Mouse (Mus musculus) brain, embryonic 14.5 days (tissue): ENCODE measurements around the gene Atp2b2.

Source experiments
- CTCF ChIP-seq: fragments of 200-500 bp; IDR thresholded peaks from 2 replicates; pipeline ENCODE4 v1.5.1; 2012; ENCODE audit warnings: inconsistent platforms, mild to moderate bottlenecking, moderate library complexity, borderline replicate concordance; ENCODE audit not compliant: insufficient read depth, insufficient read length; ENCODE audit errors: extremely low read depth
- POLR2A ChIP-seq: fragments of 200-500 bp; IDR thresholded peaks from 2 replicates; pipeline ENCODE4 v1.6.1; 2012; ENCODE audit warnings: mild to moderate bottlenecking, inconsistent platforms, borderline replicate concordance; ENCODE audit not compliant: poor library complexity, insufficient read depth, insufficient read length, severe bottlenecking; ENCODE audit errors: extremely low read depth

- TF ChIP-seq POLR2A (no peak), CTCF (no peak)
These were observed 20.7 kb upstream of the Atp2b2 start for GRCm38 (mm10) chr6:114063100-114063499.
